Mouse (Mus musculus): ENCODE measurements around the gene Ccl17. TPM values are rescaled to one million over a fixed set of nuclear protein-coding genes. Genes with fewer than 3 reads are reported as not detected.

Ccl17 gene
- total RNA-seq, 2 experiments from 2014 or later, result not detected

Other genes starting within 250 kb of the Ccl17 start
- gene Rspry1, start 208.5 kb upstream of the Ccl17 start, total RNA-seq (2014; fragmentation: Nextera tagmentation), result 27.4 and 28.0 TPM in 2 replicates
- 29.9 and 33.0 TPM in 2 replicates for gene Rspry1, start 208.5 kb upstream of the Ccl17 start, total RNA-seq (2017)
- 30.4 and 64.9 TPM in 2 replicates for gene Fam192a, start 208.5 kb upstream of the Ccl17 start, total RNA-seq (2014; fragmentation: Nextera tagmentation)
- 84.6 and 99.4 TPM in 2 replicates for gene Fam192a, start 208.5 kb upstream of the Ccl17 start, total RNA-seq (2017)
- 36.4 and 44.0 TPM in 2 replicates for gene Arl2bp, start 143.9 kb upstream of the Ccl17 start, total RNA-seq (2014; fragmentation: Nextera tagmentation)
- gene Arl2bp, start 143.9 kb upstream of the Ccl17 start, total RNA-seq (2017), result 41.1 and 100 TPM in 2 replicates
- not detected in 2 replicates for gene Pllp, start 114.2 kb upstream of the Ccl17 start, total RNA-seq (2014; fragmentation: Nextera tagmentation)
- not detected in 2 replicates for gene Pllp, start 114.2 kb upstream of the Ccl17 start, total RNA-seq (2017)
- gene Ccl22, start 64.9 kb upstream of the Ccl17 start, total RNA-seq (2014; fragmentation: Nextera tagmentation), result not detected in 2 replicates
- not detected in 2 replicates for gene Ccl22, start 64.9 kb upstream of the Ccl17 start, total RNA-seq (2017)
- 0.19 and 1.3 TPM in 2 replicates for gene Cx3cl1, start 38.4 kb upstream of the Ccl17 start, total RNA-seq (2014; fragmentation: Nextera tagmentation)
- gene Cx3cl1, start 38.4 kb upstream of the Ccl17 start, total RNA-seq (2017), result not detected in 2 replicates
- gene Coq9, start 27.9 kb downstream of the Ccl17 start, total RNA-seq (2014; fragmentation: Nextera tagmentation), result 49.5 and 54.4 TPM in 2 replicates
- gene Coq9, start 27.9 kb downstream of the Ccl17 start, total RNA-seq (2017), result 46.6 and 57.4 TPM in 2 replicates
- gene Ciapin1, start 27.9 kb downstream of the Ccl17 start, total RNA-seq (2014; fragmentation: Nextera tagmentation), result 45.7 and 48.0 TPM in 2 replicates
- gene Ciapin1, start 27.9 kb downstream of the Ccl17 start, total RNA-seq (2017), result 46.1 and 72.3 TPM in 2 replicates
- gene Polr2c, start 47.0 kb downstream of the Ccl17 start, total RNA-seq (2014; fragmentation: Nextera tagmentation), result 57.6 and 75.3 TPM in 2 replicates
- 55.6 and 74.5 TPM in 2 replicates for gene Polr2c, start 47.0 kb downstream of the Ccl17 start, total RNA-seq (2017)
- gene Dok4, start 65.9 kb downstream of the Ccl17 start, total RNA-seq (2014; fragmentation: Nextera tagmentation), result not detected in 2 replicates
- gene Dok4, start 65.9 kb downstream of the Ccl17 start, total RNA-seq (2017), result 0.13 and 0.62 TPM in 2 replicates
- not detected in 2 replicates for gene Ccdc102a, start 107.6 kb downstream of the Ccl17 start, total RNA-seq (2014; fragmentation: Nextera tagmentation)
- 0.34 and 1.5 TPM in 2 replicates for gene Ccdc102a, start 107.6 kb downstream of the Ccl17 start, total RNA-seq (2017)
- not detected in 2 replicates for gene Adgrg5, start 113.2 kb downstream of the Ccl17 start, total RNA-seq (2014; fragmentation: Nextera tagmentation)
- gene Adgrg5, start 113.2 kb downstream of the Ccl17 start, total RNA-seq (2017), result not detected in 2 replicates
- gene Adgrg1, start 164.3 kb downstream of the Ccl17 start, total RNA-seq (2014; fragmentation: Nextera tagmentation), result 115 and 208 TPM in 2 replicates
- gene Adgrg1, start 164.3 kb downstream of the Ccl17 start, total RNA-seq (2017), result 50.3 and 50.9 TPM in 2 replicates
- gene Adgrg3, start 207.2 kb downstream of the Ccl17 start, total RNA-seq (2014; fragmentation: Nextera tagmentation), result 142 and 175 TPM in 2 replicates
- gene Adgrg3, start 207.2 kb downstream of the Ccl17 start, total RNA-seq (2017), result 170 and 173 TPM in 2 replicates
- gene Drc7, start 244.7 kb downstream of the Ccl17 start, total RNA-seq (2014; fragmentation: Nextera tagmentation), result 1.8 and 2.5 TPM in 2 replicates
- 1.2 and 3.7 TPM in 2 replicates for gene Drc7, start 244.7 kb downstream of the Ccl17 start, total RNA-seq (2017)

Data from granulocyte monocyte progenitor cell, adult 5-6 weeks (primary cell).